Mouse (Mus musculus): ENCODE data around the gene Mbtps1.

DNA sequence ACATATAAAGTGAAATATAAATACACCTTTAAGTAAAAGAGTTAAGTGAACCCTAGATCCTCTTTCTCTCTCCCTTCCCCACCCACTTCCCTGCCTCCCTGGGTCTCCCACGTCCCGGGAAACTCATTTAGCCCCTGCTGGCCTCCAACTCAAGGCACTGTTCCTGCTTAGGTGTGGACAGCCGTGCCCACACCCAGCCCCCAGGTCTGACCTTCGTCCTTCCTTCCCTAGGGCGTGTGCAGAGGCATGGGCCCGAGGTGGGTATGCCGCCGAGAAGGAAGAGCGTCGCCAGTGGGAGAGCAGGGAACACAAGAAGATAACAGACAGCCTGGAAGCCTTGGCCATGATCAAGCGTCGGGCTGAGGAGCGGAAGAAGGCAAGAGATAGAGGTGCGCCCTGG lies 31.8 kb upstream of the Mbtps1 start:
- TF ChIP-seq FLI1 (IDR thresholded peaks at IDR 0.05; ENCODE audit: low read length), result no peak
- no peak for TF ChIP-seq GATA1 (IDR thresholded peaks at IDR 0.05; ENCODE audit: borderline replicate concordance, low read length)

Data from megakaryocyte, embryonic 14.5 days (primary cell).